Mouse (Mus musculus) lung, adult 2 months (tissue): Measurements from ENCODE around the gene Hadhb.

Experiments
- CTCF ChIP-seq: fragments of 200-500 bp; IDR thresholded peaks from 2 replicates; pipeline ENCODE4 v1.5.1; 2011; ENCODE audit warnings: mild to moderate bottlenecking, low read length, control low read depth; ENCODE audit not compliant: insufficient read depth
- POLR2A ChIP-seq: fragments of 200-500 bp; IDR thresholded peaks from 2 replicates; pipeline ENCODE4 v1.6.1; 2011; ENCODE audit warnings: low read depth, mild to moderate bottlenecking, control low read depth, low read length, borderline replicate concordance; ENCODE audit errors: extremely low read depth

GRCm38 (mm10) chr5:30107186-30107585 lies 47.9 kb upstream of the Hadhb start:
- TF ChIP-seq CTCF (no peak), POLR2A (no peak)
